Mouse (Mus musculus) CH12.LX (cell line): ENCODE measurements at regions not wholly inside any gene's neighbourhood (a gene's known extent, or its start where the extent isn't known, plus 50 kb on each side); places are given as distances from the start of the nearest gene placed in this dataset.

Experiments
- DNase-seq: peaks from one replicate; pipeline ENCODE4 v3.0.0-alpha.2; 2013; ENCODE audit errors: extremely low read depth
- H3K27ac ChIP-seq: 2 replicates; pipeline ENCODE4 v1.5.1; 2012; ENCODE audit warnings: low read depth, mild to moderate bottlenecking, control low read depth, moderate library complexity; ENCODE audit not compliant: insufficient read depth
- H3K27me3 ChIP-seq: replicated peaks from 2 replicates; pipeline ENCODE3; 2012; ENCODE audit warnings: inconsistent platforms
- H3K36me3 ChIP-seq, 2 experiments: replicated peaks in 1 of 2; 2 replicates each; pipeline versions ENCODE3 to v1.6.1; 2012; ENCODE audit warnings: inconsistent platforms in 1 of 2, low read length in 1 of 2, mild to moderate bottlenecking in 1 of 2, mixed read lengths in 1 of 2, moderate library complexity in 1 of 2; ENCODE audit not compliant: control insufficient read depth in 1 of 2, insufficient read depth in 1 of 2
- H3K4me1 ChIP-seq, 2 experiments: 2 replicates each; pipeline ENCODE4 v1.6.1; 2012; ENCODE audit warnings: inconsistent platforms in 1 of 2, moderate library complexity in 1 of 2; ENCODE audit not compliant: insufficient read depth in 2 of 2, control insufficient read depth in 1 of 2
- H3K4me2 ChIP-seq: 2 replicates; pipeline ENCODE4 v1.6.1; 2012; ENCODE audit warnings: low read depth, mild to moderate bottlenecking, control low read depth; ENCODE audit not compliant: poor library complexity, insufficient read depth, severe bottlenecking
- H3K4me3 ChIP-seq, 3 experiments: fragments of 150-350 bp in 1 of 3; sonication (generic) in 1 of 3; replicated peaks in 1 of 3; 2 replicates each; pipeline versions ENCODE3 to v1.5.1; 2011 to 2012; ENCODE audit warnings: low read depth in 2 of 3, low read length in 2 of 3, mild to moderate bottlenecking in 2 of 3, moderate library complexity in 2 of 3, control low read depth in 1 of 3, improper control_type of control experiment in 1 of 3, inconsistent platforms in 1 of 3, mixed read lengths in 1 of 3; ENCODE audit not compliant: poor library complexity in 1 of 3
- H3K79me2 ChIP-seq: replicated peaks from 2 replicates; pipeline ENCODE4 v1.6.1; 2012; ENCODE audit warnings: mild to moderate bottlenecking, moderate library complexity; ENCODE audit not compliant: control insufficient read depth, poor library complexity, insufficient read depth, severe bottlenecking; ENCODE audit errors: extremely low read depth
- H3K9ac ChIP-seq: 2 replicates; pipeline ENCODE4 v1.6.1; 2012; ENCODE audit warnings: low read depth, mild to moderate bottlenecking, control low read depth, moderate library complexity; ENCODE audit not compliant: insufficient read depth
- H3K9me3 ChIP-seq: replicated peaks from 2 replicates; pipeline ENCODE3; 2012; ENCODE audit warnings: low read length, inconsistent platforms, mixed read lengths
- BHLHE40 ChIP-seq: IDR thresholded peaks from 2 replicates; pipeline ENCODE4 v1.6.1; 2011; ENCODE audit warnings: mild to moderate bottlenecking, low read depth, low read length, improper control_type of control experiment
- CHD2 ChIP-seq: IDR thresholded peaks from 2 replicates; pipeline ENCODE4 v1.6.1; 2011; ENCODE audit warnings: low read length, improper control_type of control experiment
- ELF1 ChIP-seq: IDR thresholded peaks from 2 replicates; pipeline ENCODE4 v1.6.1; 2014; ENCODE audit warnings: low read depth, mild to moderate bottlenecking, inconsistent platforms, low read length, improper control_type of control experiment
- ETS1 ChIP-seq: conservative IDR thresholded peaks from 2 replicates; pipeline ENCODE4 v1.6.1; 2012; ENCODE audit warnings: low read depth, mild to moderate bottlenecking, inconsistent platforms, low read length, improper control_type of control experiment, moderate library complexity
- HCFC1 ChIP-seq: IDR thresholded peaks from 2 replicates; pipeline ENCODE4 v1.6.1; 2012; ENCODE audit warnings: low read depth, mild to moderate bottlenecking, inconsistent platforms, low read length, improper control_type of control experiment
- JUN ChIP-seq: IDR thresholded peaks from 2 replicates; pipeline ENCODE4 v1.6.1; 2011; ENCODE audit warnings: low read depth, mild to moderate bottlenecking, low read length, improper control_type of control experiment, moderate library complexity; ENCODE audit not compliant: insufficient read depth
- JUND ChIP-seq: conservative IDR thresholded peaks from 2 replicates; pipeline ENCODE4 v1.6.1; 2011; ENCODE audit warnings: low read depth, low read length, improper control_type of control experiment
- MAZ ChIP-seq: IDR thresholded peaks from 2 replicates; pipeline ENCODE4 v1.6.1; 2012; ENCODE audit warnings: low read depth, mild to moderate bottlenecking, inconsistent platforms, low read length, improper control_type of control experiment, moderate library complexity
- MXI1 ChIP-seq: IDR thresholded peaks from 2 replicates; pipeline ENCODE4 v1.6.1; 2011; ENCODE audit warnings: mild to moderate bottlenecking, low read depth, low read length, improper control_type of control experiment
- NELFE ChIP-seq: IDR thresholded peaks from 2 replicates; pipeline ENCODE4 v1.6.1; 2011; ENCODE audit warnings: low read depth, low read length, improper control_type of control experiment
- NRF1 ChIP-seq: IDR thresholded peaks from 2 replicates; pipeline ENCODE4 v1.6.1; 2014; ENCODE audit warnings: low read depth, mild to moderate bottlenecking, inconsistent platforms, low read length, improper control_type of control experiment, moderate library complexity
- PAX5 ChIP-seq: IDR thresholded peaks from 2 replicates; pipeline ENCODE4 v1.6.1; 2012; ENCODE audit warnings: low read length, inconsistent platforms, mixed read lengths
- POLR2A ChIP-seq: IDR thresholded peaks from 2 replicates; pipeline ENCODE4 v1.6.1; 2011; ENCODE audit warnings: low read depth, mild to moderate bottlenecking, improper control_type of control experiment, low read length
- POLR2AphosphoS2 ChIP-seq: IDR thresholded peaks from 2 replicates; pipeline ENCODE4 v1.6.1; 2011; ENCODE audit warnings: low read depth, low read length, improper control_type of control experiment
- RCOR1 ChIP-seq: conservative IDR thresholded peaks from 2 replicates; pipeline ENCODE4 v1.6.1; 2012; ENCODE audit warnings: low read depth, mild to moderate bottlenecking, inconsistent platforms, low read length, improper control_type of control experiment
- SIN3A ChIP-seq: IDR thresholded peaks from 2 replicates; pipeline ENCODE4 v1.6.1; 2012; ENCODE audit warnings: low read length, improper control_type of control experiment, inconsistent platforms
- SMC3 ChIP-seq: IDR thresholded peaks from 2 replicates; pipeline ENCODE4 v1.6.1; 2011; ENCODE audit warnings: low read depth, low read length, improper control_type of control experiment
- UBTF ChIP-seq: IDR thresholded peaks from 2 replicates; pipeline ENCODE4 v1.6.1; 2012; ENCODE audit warnings: low read depth, mild to moderate bottlenecking, inconsistent platforms, low read length, improper control_type of control experiment, moderate library complexity
- USF1 ChIP-seq: IDR thresholded peaks from 2 replicates; pipeline ENCODE4 v1.6.1; 2014; ENCODE audit warnings: low read depth, mild to moderate bottlenecking, inconsistent platforms, low read length, improper control_type of control experiment
- ZC3H11A ChIP-seq: IDR thresholded peaks from 2 replicates; pipeline ENCODE4 v1.6.1; 2012; ENCODE audit warnings: low read depth, mild to moderate bottlenecking, inconsistent platforms, low read length, improper control_type of control experiment
- ZKSCAN1 ChIP-seq: IDR thresholded peaks from 2 replicates; pipeline ENCODE4 v1.6.1; 2012; ENCODE audit warnings: low read depth, inconsistent platforms, low read length, improper control_type of control experiment, borderline replicate concordance
- dilution Hi-C: fragments of 300-500 bp; cut with MboI; formaldehyde crosslinking; loops from 2 replicates; pipeline ENCODE4 v1.14.3; 2020; ENCODE audit warnings: low sequenced_read_pairs; ENCODE audit not compliant: extremely low pct_unique_long_range_greater_than_20kb, extremely low pct_ligation_motif_present
- in situ Hi-C: fragments of 300-500 bp; cut with MboI; formaldehyde crosslinking; loops from 3 replicates; pipeline ENCODE4 v1.14.3; 2019; ENCODE audit warnings: low sequenced_read_pairs, low pct_ligation_motif_present, low pct_unique_long_range_greater_than_20kb, mixed read lengths

DNA sequence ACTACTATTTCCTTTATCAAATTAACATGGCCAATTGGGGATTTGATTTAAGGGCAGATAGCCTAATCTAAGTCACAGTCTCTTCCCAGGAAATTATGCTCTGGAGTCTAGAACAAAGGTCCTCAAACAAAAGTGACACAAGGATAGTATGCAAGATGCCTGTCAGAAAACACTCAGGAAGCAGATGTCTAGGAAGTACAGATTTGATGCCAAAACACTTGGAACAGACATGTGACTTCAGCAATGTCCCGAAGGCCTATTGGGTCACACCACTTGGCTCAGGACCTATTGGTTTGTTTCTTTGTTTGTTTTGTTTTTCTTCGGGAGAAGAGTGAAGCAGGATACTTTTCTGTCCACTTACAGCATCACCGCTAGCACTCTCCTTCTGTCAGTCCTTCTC, 105.7 kb upstream of the Kirrel3 start:
- no peak for DNase-seq
- no peak overlapping the region for H3K4me3 ChIP-seq
- no peaks in the 10 kb centered on the region for H3K79me2 ChIP-seq
- dilution Hi-C loops (no loop called here), in situ Hi-C loops (no loop called here)
- H3K4me1 ChIP-seq: no peaks in the 10 kb centered on the region
- no peak overlapping the region for H3K27ac ChIP-seq
- H3K9me3 ChIP-seq: no peaks in the 10 kb centered on the region
- TF ChIP-seq CHD2: no peak
- TF ChIP-seq PAX5: no peak
- no peak for TF ChIP-seq RCOR1
- TF ChIP-seq ETS1: no peak
- no peak for TF ChIP-seq SMC3
- H3K27me3 ChIP-seq: peaks cover 1% of the 10 kb centered on the region
- no peak overlapping the region for H3K4me2 ChIP-seq
- H3K9ac ChIP-seq: no peak overlapping the region
- H3K36me3 ChIP-seq: no peaks in the 10 kb centered on the region

DNA sequence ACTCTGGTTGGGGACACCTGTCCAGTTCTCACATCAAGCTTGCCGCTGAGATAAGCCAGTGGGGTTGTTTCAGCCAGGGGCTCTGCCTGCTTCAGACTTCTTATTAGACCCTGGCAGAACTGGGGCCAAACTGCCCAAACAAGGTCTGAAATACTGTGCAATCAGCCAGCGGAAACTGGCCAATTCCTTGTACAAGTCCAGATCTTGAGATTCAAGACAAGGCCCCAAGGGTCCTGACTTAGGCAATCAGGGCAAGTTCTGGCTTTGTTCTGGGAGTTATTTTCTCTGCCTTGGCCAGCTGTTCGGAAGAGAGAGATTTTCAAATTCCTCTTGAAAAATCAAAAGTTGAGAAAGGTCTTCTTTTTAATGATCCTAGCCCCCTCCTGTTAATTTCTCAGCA, 104.1 kb upstream of the Kirrel3 start:
- Histone ChIP-seq H3K9me3 (no peaks in the 10 kb centered on the region), H3K4me3 (no peak overlapping the region), H3K9ac (no peak overlapping the region), H3K79me2 (no peaks in the 10 kb centered on the region)
- in situ Hi-C loops: no loop called here
- TF ChIP-seq MAZ (no peak), MXI1 (no peak), JUN (no peak), SIN3A (no peak), POLR2A (no peak), JUND (no peak), ETS1 (no peak), NELFE (no peak), NRF1 (no peak), POLR2AphosphoS2 (no peak), HCFC1 (no peak), SMC3 (no peak), ZC3H11A (no peak), ZKSCAN1 (no peak), USF1 (no peak), BHLHE40 (no peak), UBTF (no peak), ELF1 (no peak)
- TF ChIP-seq, all 38 proteins: peak for 0
- peaks cover 6% of the 10 kb centered on the region for H3K27me3 ChIP-seq
- dilution Hi-C loops: no loop called here
- H3K4me2 ChIP-seq: no peak overlapping the region
- no peak overlapping the region for H3K27ac ChIP-seq
- no peaks in the 10 kb centered on the region for H3K4me1 ChIP-seq
- DNase-seq: no peak
- H3K36me3 ChIP-seq: no peaks in the 10 kb centered on the region
